Mouse (Mus musculus): ENCODE data around the gene 4833439L19Rik.

4833439L19Rik gene

GRCm38 (mm10) chr13:54521181-54521580 lies 44.1 kb downstream of the 4833439L19Rik start:
- DNase-seq (ENCODE audit: low spot score), result no peak

- no peak for DNase-seq (ENCODE audit: low spot score)
Measured at GRCm38 (mm10) chr13:54520221-54520620, 45.0 kb downstream of the 4833439L19Rik start.

DNA sequence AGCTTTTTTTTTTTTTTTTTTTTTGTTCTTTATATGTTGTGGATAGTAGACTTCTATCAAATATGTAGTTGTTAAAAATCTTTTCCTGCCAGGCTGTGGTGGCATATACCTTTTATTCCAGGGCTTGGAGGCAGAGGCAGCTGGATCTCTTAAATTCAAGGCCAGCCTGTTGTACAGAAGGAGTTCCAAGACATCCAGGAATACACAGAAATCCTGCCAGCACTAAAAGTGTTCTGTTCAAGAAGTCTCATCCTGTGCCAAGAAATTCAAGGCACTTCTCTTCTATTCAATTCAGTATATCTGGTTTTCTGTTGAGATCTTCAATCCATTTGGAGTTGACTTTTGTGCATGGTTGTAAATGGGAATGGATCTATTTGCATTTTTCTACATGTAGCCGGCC lies 59.3 kb downstream of the 4833439L19Rik start:
- no peak for DNase-seq (ENCODE audit: low spot score)

- DNase-seq (ENCODE audit: low spot score), result no peak
Measured at GRCm38 (mm10) chr13:54504611-54505260, 60.5 kb downstream of the 4833439L19Rik start.

DNA sequence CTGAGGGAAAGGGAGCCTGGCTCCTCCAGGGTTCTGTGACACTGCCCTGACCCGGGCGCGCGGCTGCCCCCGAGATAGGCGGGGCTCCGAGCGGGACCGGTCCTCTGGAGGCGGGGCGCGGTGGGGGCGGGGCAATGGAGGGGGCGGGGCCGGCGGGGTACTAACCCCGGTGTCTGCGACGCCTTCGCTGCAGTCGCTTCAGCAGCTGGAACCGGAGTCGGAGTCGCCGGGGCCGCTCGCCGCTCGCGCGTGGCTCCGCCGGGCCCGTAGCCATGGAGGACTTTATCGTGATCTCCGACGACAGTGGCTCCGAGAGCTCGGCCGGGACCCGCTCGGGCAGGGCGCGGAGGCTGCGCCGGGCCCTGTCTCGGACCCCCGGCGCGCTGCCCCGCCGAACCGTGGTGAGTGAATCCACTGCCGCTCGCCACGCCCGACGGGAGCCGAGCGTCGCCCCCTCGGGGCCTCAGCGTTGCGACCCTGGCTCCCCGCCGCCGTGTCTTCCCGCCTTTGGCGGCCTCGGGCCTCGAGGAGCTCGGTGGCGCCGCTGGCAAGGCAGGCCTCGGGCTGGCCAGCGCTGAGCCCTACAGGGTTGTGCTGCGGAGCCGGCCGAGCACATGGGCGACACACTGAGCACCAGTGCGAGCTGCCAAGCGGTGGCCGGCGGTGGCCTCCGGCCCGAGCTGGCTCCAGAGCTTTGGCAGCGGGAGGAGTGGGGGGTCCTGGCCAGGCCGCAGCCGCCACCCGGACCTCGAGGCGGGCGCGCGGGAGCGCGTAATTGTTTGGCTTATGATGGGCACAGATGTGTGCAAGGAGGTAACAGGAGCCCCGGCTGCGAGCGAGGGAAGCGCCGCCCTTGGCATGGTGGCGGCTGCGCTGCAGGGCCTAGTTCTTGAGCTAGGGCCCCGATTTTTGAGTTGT lies 61.4 kb downstream of the 4833439L19Rik start, which contains the start of gene Simc1:
Gene Simc1 (plus strand): TSS at position 176 of the 918 bp plus-strand sequence.
- peak; percentile 87 for DNase-seq (ENCODE audit: low spot score)

GRCm38 (mm10) chr13:54503278-54503603 lies 62.0 kb downstream of the 4833439L19Rik start:
- DNase-seq (ENCODE audit: low spot score), result no peak

- no peak for DNase-seq (ENCODE audit: low spot score)
Measured at GRCm38 (mm10) chr13:54501957-54502690, 63.1 kb downstream of the 4833439L19Rik start.

- no peak for DNase-seq (ENCODE audit: low spot score)
Measured at GRCm38 (mm10) chr13:54501352-54501751, 63.9 kb downstream of the 4833439L19Rik start.
